Mouse (Mus musculus) adrenal gland, postnatal 36 days (tissue): ENCODE data around the gene Bmp10. TPM values are rescaled to one million over a fixed set of nuclear protein-coding genes. Genes with fewer than 3 reads are reported as not detected.
"Not testable (repeated sequence)": the region's sequence is repeated elsewhere in the genome, so short reads cannot be mapped to it uniquely, and the experiment has no call there.

Experiments
- DNase-seq, 2 experiments: peaks; one replicate each; pipeline ENCODE4 v3.0.0; 2021; ENCODE audit warnings: mixed read lengths in 1 of 2
- total RNA-seq, 2 experiments: library from RNA; stranded (reverse); gene quantifications; 2 replicates each; pipeline ENCODE4 v1.2.3; 2021

The Bmp10 gene
- total RNA-seq, 2 experiments from 2014 or later = not detected

- DNase-seq = no peak
Measured at GRCm38 (mm10) chr6:87449534-87449933, 20.7 kb downstream of the Bmp10 start.

GRCm38 (mm10) chr6:87451016-87451415 is 22.2 kb downstream of the Bmp10 start:
- peak; percentile 70 to 81 for DNase-seq

GRCm38 (mm10) chr6:87451771-87452170 is 23.0 kb downstream of the Bmp10 start:
- no peak for DNase-seq

- DNase-seq = no peak
Measured at GRCm38 (mm10) chr6:87455507-87455906, 26.7 kb downstream of the Bmp10 start.

GRCm38 (mm10) chr6:87466221-87466620 is 37.4 kb downstream of the Bmp10 start:
- peak; percentile 66 to 74 for DNase-seq

GRCm38 (mm10) chr6:87467373-87467772 is 38.6 kb downstream of the Bmp10 start:
- DNase-seq = no peak

GRCm38 (mm10) chr6:87468372-87468771 is 39.6 kb downstream of the Bmp10 start:
- DNase-seq = no peak

- not testable (repeated sequence) for DNase-seq
Measured at GRCm38 (mm10) chr6:87470098-87470497, 41.3 kb downstream of the Bmp10 start.

- DNase-seq = no peak
Measured at GRCm38 (mm10) chr6:87475223-87475622, 46.4 kb downstream of the Bmp10 start.

GRCm38 (mm10) chr6:87478847-87479246 is 50.1 kb downstream of the Bmp10 start:
- no peak for DNase-seq

- no peak for DNase-seq
Measured at GRCm38 (mm10) chr6:87479291-87479999, 50.7 kb downstream of the Bmp10 start.

GRCm38 (mm10) chr6:87483224-87483899 is 54.6 kb downstream of the Bmp10 start:
- DNase-seq = no peak

GRCm38 (mm10) chr6:87483900-87484289 is 55.1 kb downstream of the Bmp10 start:
- DNase-seq = no peak

GRCm38 (mm10) chr6:87484806-87485205 is 56.0 kb downstream of the Bmp10 start:
- DNase-seq = no peak

Other genes with a start within 250 kb of the Bmp10 start
- gene Antxr1, start 93.2 kb upstream of the Bmp10 start, total RNA-seq = 10 to 100 TPM; 16.3 to 21.7 TPM
- not detected for gene Gkn1, start 78.1 kb upstream of the Bmp10 start, total RNA-seq
- not detected for gene Gkn2, start 55.6 kb upstream of the Bmp10 start, total RNA-seq
- gene Gkn3, start 40.1 kb upstream of the Bmp10 start, total RNA-seq = under 1 TPM; 0.33 to 0.63 TPM
- 1 to 10 TPM; 2.8 to 3.7 TPM for gene Arhgap25, start 104.3 kb downstream of the Bmp10 start, total RNA-seq
- gene Prokr1, start 161.7 kb downstream of the Bmp10 start, total RNA-seq = under 1 TPM; 0.36 to 0.63 TPM
- 1 to 10 TPM; 5.8 to 8.0 TPM for gene Aplf, start 243.2 kb downstream of the Bmp10 start, total RNA-seq